Mouse (Mus musculus) embryonic facial prominence, embryonic 14.5 days (tissue): ENCODE measurements at regions not wholly inside any gene's neighbourhood (a gene's known extent, or its start where the extent isn't known, plus 50 kb on each side); places are given as distances from the start of the nearest gene placed in this dataset.

ENCODE experiments used
- ATAC-seq: fragments of 200-750 bp; cut with Nextera tagmentation; 2 replicates; pipeline ENCODE4 v1.8.0; 2017; ENCODE audit warnings: low read depth, moderate number of reproducible peaks, moderate TSS enrichment
- DNase-seq: peaks from one replicate; pipeline ENCODE4 v3.0.0-alpha.2; 2015; ENCODE audit warnings: low spot score
- H3K27ac ChIP-seq: fragments of 300-500 bp; sonication (generic); replicated peaks from 2 replicates; pipeline ENCODE4 v1.5.1; 2014; ENCODE audit warnings: low read depth, mild to moderate bottlenecking, low read length, moderate library complexity
- H3K27me3 ChIP-seq: fragments of 300-500 bp; sonication (generic); replicated peaks from 2 replicates; pipeline ENCODE4 v1.6.1; 2014; ENCODE audit warnings: low read length; ENCODE audit not compliant: control insufficient read depth, insufficient read depth
- H3K36me3 ChIP-seq: fragments of 300-500 bp; sonication (generic); 2 replicates; pipeline ENCODE4 v1.6.1; 2014; ENCODE audit warnings: low read length, mixed read lengths; ENCODE audit not compliant: control insufficient read depth, insufficient read depth
- H3K4me1 ChIP-seq: fragments of 300-500 bp; sonication (generic); 2 replicates; pipeline ENCODE4 v1.6.1; 2014; ENCODE audit warnings: antibody characterized with exemption, low read length; ENCODE audit not compliant: control insufficient read depth, insufficient read depth
- H3K4me2 ChIP-seq: fragments of 300-500 bp; sonication (generic); 2 replicates; pipeline ENCODE4 v1.6.1; 2014; ENCODE audit warnings: low read depth, mild to moderate bottlenecking, low read length, moderate library complexity, mixed read lengths
- H3K4me3 ChIP-seq: fragments of 300-500 bp; sonication (generic); 2 replicates; pipeline ENCODE4 v1.5.1; 2014; ENCODE audit warnings: low read depth, mild to moderate bottlenecking, low read length
- H3K9ac ChIP-seq: fragments of 300-500 bp; sonication (generic); 2 replicates; pipeline ENCODE4 v1.6.1; 2014; ENCODE audit warnings: low read depth, mild to moderate bottlenecking, low read length, moderate library complexity, mixed read lengths
- H3K9me3 ChIP-seq: fragments of 300-500 bp; sonication (generic); 2 replicates; pipeline ENCODE4 v1.6.1; 2016; ENCODE audit warnings: low read length; ENCODE audit not compliant: control insufficient read depth
- WGBS: fragments of 180-500 bp; shearing (Covaris S2); extraction: QIAGEN DNeasy Blood & Tissue Kit; methylation state at CpG from one replicate; pipeline ENCODE4 v1.1.7; 2014; 5-methylcytosine and 5-hydroxymethylcytosine counted together

DNA sequence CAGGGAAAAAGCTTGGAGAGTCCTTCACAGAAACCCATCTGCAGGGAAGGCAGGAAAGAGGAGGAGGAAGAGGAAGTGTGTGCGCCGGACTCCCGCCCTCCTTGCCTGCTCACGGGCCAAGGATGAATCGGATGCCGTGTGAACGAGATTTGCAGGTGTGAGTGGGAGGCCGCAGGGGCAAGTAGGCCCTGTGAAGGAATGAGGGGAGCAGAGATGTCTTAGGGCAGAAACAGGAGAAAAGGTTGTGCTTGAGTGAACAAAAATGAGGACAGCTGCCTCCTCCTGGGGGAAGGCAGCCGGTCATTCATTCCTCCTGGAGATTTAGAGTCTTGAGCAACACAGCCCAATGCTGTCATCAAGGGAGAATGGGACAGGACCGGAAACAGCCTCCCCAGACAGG is 104.1 kb upstream of the Cdkn3 start:
- no peak overlapping the region for H3K4me2 ChIP-seq
- no peaks in the 10 kb centered on the region for H3K27me3 ChIP-seq
- DNase-seq (no peak), ATAC-seq (no peak)
- H3K36me3 ChIP-seq = no peaks in the 10 kb centered on the region
- H3K4me3 ChIP-seq = no peak overlapping the region
- H3K9ac ChIP-seq = no peak overlapping the region
- peaks cover 6% of the 10 kb centered on the region for H3K4me1 ChIP-seq
- no peak overlapping the region for H3K27ac ChIP-seq
- H3K9me3 ChIP-seq = no peaks in the 10 kb centered on the region
- 69% methylated on average over 10 of the region's 10 CpGs for WGBS

DNA sequence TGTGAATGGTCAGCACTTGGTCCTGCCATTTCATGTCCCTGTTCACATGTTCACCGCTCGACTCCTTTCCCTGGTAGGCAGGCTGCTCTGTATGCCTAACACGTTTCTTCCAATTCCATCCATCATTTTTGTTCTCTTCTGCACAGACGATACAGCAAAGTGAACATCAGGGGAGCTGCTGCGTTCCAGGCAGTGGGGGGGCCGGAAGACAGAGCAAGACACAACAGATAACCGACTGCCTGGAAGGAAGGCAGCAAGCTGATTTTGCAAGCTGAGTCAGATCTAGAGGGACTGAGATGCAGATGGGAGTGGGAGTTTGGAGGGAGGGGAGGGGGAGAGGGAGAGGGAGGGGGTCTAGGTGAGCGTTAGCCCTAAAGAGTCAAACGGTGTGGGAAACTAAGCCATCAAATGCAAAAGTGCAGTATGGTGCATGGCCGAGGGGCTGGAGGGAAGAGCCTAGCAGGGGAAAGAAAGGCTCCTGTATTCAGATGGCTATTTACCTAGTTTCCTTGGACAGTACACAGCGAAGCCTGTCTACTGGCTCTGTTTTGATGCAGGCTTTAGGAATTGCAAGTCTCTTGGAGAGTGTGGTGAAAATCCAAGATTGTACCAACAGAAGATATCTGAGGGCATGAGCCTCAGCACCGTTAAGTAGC is 112.9 kb upstream of the Cdkn3 start:
- no peak overlapping the region for H3K4me2 ChIP-seq
- DNase-seq = no peak
- H3K27me3 ChIP-seq = no peaks in the 10 kb centered on the region
- no peaks in the 10 kb centered on the region for H3K4me1 ChIP-seq
- H3K9ac ChIP-seq = no peak overlapping the region
- H3K4me3 ChIP-seq = no peak overlapping the region
- no peaks in the 10 kb centered on the region for H3K9me3 ChIP-seq
- 60% methylated on average over 12 of the region's 12 CpGs for WGBS
- H3K36me3 ChIP-seq = no peaks in the 10 kb centered on the region
- no peak; the same call in 1 of the 2 replicates for ATAC-seq
- no peak overlapping the region for H3K27ac ChIP-seq

DNA sequence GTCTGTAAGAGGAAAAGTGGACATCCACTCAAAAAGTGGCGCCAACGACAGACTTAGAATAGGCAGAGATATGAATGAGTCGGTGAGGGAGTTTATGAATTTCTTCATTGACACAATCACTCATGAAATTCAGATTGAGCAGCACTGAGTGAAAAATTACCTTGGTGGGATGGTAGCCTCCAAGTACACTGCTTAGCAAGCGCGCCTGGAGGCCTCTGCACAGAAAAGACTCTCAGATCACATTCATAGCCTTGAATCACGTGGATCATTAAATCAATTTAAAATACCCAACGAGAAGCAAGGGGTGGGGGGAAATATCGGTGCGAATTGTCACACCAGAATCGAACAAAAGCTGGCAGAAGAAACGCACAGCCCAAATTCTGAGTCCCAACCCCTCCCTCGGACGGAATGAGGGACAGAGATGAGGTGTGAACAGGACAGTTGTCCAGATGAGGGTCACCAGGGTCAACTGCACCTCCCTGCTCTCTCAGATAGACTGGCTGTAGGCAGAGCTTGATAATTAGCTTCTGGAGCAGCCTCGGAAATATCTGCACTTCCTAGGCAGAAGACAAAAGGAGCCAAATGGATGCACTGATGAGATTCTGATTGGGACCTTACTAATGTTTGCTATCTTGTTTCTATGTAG is 113.5 kb upstream of the Cdkn3 start:
- 84% methylated on average over 14 of the region's 14 CpGs for WGBS
- Histone ChIP-seq H3K4me1 (no peaks in the 10 kb centered on the region), H3K27me3 (no peaks in the 10 kb centered on the region), H3K9ac (no peak overlapping the region), H3K4me3 (no peak overlapping the region), H3K27ac (no peak overlapping the region), H3K4me2 (no peak overlapping the region), H3K36me3 (no peaks in the 10 kb centered on the region), H3K9me3 (no peaks in the 10 kb centered on the region)
- ATAC-seq (no peak), DNase-seq (no peak)

DNA sequence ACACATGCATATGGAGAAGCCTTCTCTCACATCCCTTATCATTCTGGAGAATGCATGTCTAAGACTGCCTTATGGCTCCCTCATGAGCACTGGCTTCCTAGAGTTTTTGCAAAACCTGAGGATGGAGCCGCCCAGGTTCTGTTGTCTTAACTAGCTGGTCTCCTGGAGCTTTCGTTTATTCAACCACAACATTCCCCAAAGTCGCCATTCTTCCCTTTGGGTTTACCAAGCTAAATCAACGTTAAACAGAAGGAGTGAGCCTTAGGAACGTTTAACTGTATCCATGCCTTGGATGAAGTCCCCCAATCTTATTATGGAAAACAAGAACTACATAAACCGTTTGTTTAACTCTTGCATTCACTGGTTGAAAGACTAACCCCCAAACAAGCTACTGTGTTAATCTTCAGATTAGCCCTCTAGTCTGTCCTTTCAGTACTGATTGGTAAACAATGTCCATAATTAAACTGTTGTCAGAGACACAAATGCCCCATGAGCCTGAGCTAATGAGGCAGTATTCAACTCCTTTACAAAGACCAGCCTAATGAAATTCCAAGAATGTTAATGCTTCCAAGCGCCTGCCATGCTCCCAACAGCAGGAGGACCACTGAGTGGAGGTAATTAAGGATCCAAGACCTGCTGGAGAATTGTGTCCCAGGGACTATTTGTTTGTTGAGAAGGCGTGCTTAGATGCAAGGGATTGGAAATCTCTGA is 121.1 kb upstream of the Cdkn3 start:
- ATAC-seq (no peak), DNase-seq (no peak)
- Histone ChIP-seq H3K4me1 (no peaks in the 10 kb centered on the region; the same call in 1 of the 2 replicates), H3K9ac (no peak overlapping the region), H3K36me3 (no peaks in the 10 kb centered on the region), H3K9me3 (no peaks in the 10 kb centered on the region), H3K27ac (no peak overlapping the region), H3K27me3 (no peaks in the 10 kb centered on the region), H3K4me2 (no peak overlapping the region), H3K4me3 (no peak overlapping the region)
- 24% methylated on average over 8 of the region's 8 CpGs for WGBS

DNA sequence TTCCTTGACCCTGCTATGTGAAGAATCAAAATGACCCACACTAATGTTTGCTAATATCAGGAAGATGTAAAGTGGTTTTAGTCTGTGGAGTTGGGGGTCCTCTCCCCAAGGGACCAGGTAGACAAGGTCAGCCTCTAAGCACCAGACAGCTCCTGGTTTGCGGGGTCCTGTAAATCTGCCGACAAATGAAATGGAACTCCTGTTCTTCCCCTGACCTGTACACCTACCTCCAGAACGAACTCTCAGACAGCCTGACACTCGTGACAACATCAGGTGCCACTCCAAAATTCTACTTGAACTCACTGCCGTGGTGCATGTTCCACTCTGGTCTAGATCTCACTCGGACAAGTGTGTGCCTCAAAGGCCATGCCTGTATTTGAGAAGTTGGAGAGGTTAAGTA is 121.8 kb upstream of the Cdkn3 start:
- WGBS = 89% methylated on average over 6 of the region's 6 CpGs

DNA sequence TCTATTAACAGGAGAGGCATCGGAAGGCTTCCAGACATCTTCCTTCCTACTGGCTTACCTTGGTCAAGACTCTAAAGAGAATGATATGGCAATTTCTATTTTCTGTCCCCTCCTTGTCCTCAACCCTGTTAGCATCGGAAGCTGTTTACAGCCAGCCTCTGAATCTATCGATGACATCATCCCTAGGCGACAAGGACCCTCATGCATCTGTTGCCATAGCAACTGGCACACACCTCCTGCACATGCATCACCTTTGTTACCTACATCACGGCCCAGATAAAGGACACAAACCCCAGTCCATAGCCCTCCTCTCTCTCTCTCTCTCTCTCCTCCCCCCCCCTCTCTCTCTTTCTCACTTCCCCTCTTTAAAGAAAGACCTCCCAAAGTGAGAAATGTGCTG is 123.1 kb upstream of the Cdkn3 start:
- ATAC-seq (no peak), DNase-seq (no peak)
- H3K27ac ChIP-seq = no peak overlapping the region
- H3K27me3 ChIP-seq = no peaks in the 10 kb centered on the region
- WGBS = 88% methylated on average over 5 of the region's 5 CpGs
- H3K9me3 ChIP-seq = no peaks in the 10 kb centered on the region
- no peak overlapping the region for H3K4me3 ChIP-seq
- H3K9ac ChIP-seq = no peak overlapping the region
- no peak overlapping the region for H3K4me2 ChIP-seq
- H3K4me1 ChIP-seq = no peaks in the 10 kb centered on the region; the same call in 1 of the 2 replicates
- no peaks in the 10 kb centered on the region for H3K36me3 ChIP-seq

More for the DNA sequence above, 121.8 kb upstream of the Cdkn3 start:
- Histone ChIP-seq H3K27ac (no peak overlapping the region), H3K9me3 (no peaks in the 10 kb centered on the region), H3K4me3 (no peak overlapping the region), H3K4me2 (no peak overlapping the region), H3K4me1 (no peaks in the 10 kb centered on the region; the same call in 1 of the 2 replicates), H3K27me3 (no peaks in the 10 kb centered on the region), H3K9ac (no peak overlapping the region), H3K36me3 (no peaks in the 10 kb centered on the region)
- no peak for DNase-seq
- ATAC-seq = no peak

DNA sequence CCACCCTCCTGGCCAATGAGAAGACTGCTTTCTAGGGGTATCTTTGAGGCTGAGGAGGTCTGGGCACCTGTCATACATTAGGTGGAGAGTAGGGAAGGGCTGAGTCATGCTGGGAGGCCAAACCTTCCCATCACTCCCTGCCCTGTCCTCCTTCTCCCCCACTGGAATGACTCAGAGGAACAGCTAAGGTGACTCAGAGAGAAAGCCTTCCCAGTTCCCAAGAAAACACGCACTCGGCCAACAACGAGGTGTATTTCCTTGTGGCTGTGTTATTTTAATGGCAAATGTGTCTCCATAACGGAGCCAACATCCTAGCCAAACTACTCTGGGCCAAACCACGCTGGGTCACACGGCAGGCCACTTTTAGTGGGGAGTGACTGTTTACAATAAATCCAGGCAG is 124.0 kb upstream of the Cdkn3 start:
- no peaks in the 10 kb centered on the region for H3K9me3 ChIP-seq
- H3K27me3 ChIP-seq = no peaks in the 10 kb centered on the region
- ATAC-seq (no peak), DNase-seq (no peak)
- 79% methylated on average over 6 of the region's 6 CpGs for WGBS
- no peak overlapping the region for H3K4me2 ChIP-seq
- no peak overlapping the region for H3K4me3 ChIP-seq
- no peaks in the 10 kb centered on the region for H3K36me3 ChIP-seq
- no peak overlapping the region for H3K9ac ChIP-seq
- no peak overlapping the region for H3K27ac ChIP-seq
- H3K4me1 ChIP-seq = no peaks in the 10 kb centered on the region; the same call in 1 of the 2 replicates

DNA sequence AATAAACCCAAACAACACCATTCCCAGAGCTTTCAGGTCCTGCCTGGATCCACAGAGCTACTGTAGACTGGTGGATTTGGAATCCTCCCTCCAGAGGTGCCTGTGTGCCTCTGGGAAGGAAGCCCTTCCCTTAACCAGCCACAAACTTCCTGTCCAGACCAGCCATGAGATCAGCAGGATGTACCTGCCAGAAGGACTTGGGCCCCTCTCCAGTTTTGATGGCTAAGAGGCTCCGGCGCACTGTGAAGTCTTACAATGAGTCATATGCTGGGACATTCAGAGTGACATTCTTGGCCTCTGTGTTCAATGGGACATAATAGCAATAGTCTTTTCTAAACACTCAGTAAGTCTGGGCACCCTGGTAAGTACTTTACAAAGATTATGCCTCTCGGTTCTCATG is 125.0 kb upstream of the Cdkn3 start:
- Histone ChIP-seq H3K4me3 (no peak overlapping the region), H3K27ac (no peak overlapping the region), H3K9ac (no peak overlapping the region), H3K4me1 (no peaks in the 10 kb centered on the region; the same call in 1 of the 2 replicates), H3K4me2 (no peak overlapping the region), H3K9me3 (no peaks in the 10 kb centered on the region), H3K36me3 (no peaks in the 10 kb centered on the region), H3K27me3 (no peaks in the 10 kb centered on the region)
- ATAC-seq (no peak), DNase-seq (no peak)
- 86% methylated on average over 3 of the region's 3 CpGs for WGBS
